Mouse (Mus musculus): ENCODE data around the gene Slc6a5.
"Not testable (repeated sequence)": the region's sequence is repeated elsewhere in the genome, so short reads cannot be mapped to it uniquely, and the experiment has no call there.

Slc6a5 gene

DNA sequence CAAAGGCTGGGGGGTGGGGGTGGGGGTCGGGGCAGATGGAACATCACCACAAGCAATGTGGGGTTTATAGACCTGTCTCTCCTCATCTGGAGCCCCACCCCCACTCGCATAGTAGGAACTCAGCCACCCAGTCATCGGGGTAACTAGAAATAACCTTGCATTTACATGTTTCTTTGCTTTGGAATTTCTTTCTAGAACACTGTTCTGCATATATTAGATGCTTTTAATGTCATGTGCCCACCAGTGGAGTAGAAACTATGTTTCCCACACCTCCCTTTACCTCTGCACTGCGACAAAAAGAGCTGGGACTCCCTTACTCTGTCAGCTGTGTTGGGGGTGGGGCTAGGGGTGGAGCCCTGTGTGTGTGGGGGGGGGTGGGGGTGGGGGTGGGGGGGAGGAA, 3.2 kb downstream of the Slc6a5 start:
- DNase-seq (ENCODE audit: low read depth, low spot score), result no peak

DNA sequence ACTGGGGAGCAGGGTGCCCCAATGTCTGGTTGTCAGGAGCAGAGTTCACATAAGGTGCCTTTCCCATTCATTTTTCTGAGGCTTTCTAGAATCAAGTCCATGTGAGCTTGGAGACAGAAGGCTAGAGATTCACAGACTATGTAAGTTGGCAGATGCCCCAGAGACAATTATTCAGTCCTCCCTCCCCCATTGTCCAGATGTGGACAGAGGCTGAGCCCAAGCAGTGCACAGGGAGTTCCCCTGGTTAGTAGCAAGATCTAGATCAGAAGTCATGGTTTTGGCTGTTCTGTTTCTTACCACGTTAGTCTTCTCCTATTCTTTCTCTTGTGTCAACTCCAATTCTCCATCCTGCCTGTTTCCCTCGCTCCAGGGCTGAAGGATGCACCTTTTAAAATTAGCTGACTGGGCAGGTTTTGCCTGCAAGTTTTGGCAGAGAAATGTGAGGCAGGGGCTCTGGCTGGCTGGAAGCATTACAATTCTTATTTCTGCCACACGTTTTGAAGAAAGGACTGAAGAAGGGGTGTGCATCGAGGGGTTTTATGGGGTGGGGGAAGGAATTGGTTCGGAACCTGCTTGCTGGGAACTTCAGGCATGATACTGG, 3.9 kb downstream of the Slc6a5 start:
- no peak for DNase-seq (ENCODE audit: low read depth, low spot score)

DNA sequence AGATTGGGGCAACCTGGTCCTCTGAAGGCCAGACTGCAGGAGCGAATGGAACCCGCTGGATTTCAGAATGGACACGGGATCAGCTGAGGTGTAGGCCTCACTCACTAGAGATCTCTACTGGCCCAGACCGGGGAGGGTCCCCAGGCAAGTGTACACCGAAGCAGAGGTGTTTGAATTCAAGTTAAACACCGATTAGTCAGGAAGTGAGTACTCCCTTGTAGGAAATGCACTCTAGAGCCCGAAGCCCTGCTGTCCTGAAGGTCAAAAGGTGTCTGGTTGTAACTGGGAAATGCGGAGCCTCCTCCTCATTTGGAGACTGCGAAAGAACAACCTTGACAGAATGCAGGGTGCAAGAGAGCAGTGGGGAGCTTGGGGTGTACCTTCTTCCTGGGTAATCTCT, 5.0 kb downstream of the Slc6a5 start:
- no peak for DNase-seq (ENCODE audit: low read depth, low spot score)

DNA sequence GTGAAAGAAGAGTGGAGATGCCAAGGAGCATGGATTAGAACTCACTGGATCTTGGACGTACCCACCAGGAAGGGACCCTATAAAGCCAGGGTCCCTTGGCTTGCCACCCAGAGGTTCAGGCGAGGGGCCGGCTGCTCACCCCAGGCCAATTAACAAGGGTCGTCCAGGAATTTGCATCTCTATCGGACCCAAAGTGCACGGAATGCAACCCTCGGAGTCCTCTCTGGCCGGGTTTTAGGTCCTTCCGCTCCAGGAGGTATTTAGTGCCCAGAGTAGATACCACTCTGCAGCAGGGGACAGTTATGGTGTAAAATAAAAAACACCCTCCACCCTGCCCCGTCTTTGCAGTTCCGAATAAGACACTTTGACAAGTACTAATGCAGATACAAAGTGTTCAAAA, 5.5 kb downstream of the Slc6a5 start:
- no peak for DNase-seq (ENCODE audit: low read depth, low spot score)

DNA sequence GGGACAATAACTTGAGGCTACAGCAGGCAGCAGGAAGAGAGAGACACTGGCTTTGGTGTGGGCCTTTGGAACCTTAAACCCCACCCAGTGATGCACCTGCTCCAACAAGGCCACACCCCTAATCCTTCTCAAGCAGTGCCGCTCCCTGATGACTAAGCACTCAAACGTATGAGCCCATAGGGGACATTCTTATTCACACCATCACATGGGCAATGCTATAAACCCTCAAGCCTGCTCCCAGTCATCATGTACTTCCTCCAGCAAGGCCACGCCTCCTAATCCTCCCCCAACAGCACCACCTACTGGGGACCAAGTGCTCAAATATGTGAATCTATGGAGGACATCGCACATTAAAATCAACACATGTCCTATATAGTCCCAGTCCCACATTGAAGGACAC, 9.5 kb downstream of the Slc6a5 start:
- DNase-seq (ENCODE audit: low read depth, low spot score), result no peak

DNA sequence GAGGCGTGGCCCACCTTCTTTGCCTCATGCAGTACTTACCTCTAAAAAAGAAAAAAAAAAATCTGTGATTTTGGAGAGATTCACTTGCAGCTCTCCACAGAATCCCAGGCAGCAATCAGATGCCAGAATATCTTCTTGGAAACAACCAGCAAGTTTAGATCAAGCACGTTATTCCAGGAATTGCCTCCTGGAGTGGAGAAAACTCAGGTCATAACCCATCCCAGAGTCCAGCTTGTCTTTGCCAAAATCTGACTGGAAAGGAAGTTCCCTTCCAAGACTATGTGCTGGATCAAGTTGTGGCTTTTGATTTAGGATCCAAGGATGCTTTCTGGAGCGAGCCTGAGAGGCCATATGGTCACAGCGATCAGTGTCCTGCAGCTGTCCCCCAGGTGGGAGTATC, 10.8 kb downstream of the Slc6a5 start:
- DNase-seq (ENCODE audit: low read depth, low spot score), result no peak

DNA sequence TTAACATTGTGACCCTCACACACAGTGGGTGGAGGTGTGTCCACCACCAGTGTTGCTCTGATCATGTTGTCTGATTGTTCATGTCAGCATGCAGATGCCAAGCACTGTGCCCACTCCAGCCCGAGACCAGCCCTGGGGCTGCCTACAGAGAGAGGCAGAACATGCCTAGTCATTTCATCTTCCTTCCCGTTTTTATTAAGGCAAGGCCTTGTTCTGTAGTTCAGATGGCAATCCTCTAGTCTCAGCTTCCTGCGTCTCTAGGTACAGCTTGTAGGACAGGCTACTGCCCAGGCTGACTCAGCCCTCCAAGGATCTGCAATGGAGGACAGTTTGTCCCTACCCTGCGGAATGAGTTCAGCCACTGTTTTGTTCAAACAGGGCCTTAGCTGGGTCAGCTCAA, 13.0 kb downstream of the Slc6a5 start:
- DNase-seq (ENCODE audit: low read depth, low spot score), result no peak

DNA sequence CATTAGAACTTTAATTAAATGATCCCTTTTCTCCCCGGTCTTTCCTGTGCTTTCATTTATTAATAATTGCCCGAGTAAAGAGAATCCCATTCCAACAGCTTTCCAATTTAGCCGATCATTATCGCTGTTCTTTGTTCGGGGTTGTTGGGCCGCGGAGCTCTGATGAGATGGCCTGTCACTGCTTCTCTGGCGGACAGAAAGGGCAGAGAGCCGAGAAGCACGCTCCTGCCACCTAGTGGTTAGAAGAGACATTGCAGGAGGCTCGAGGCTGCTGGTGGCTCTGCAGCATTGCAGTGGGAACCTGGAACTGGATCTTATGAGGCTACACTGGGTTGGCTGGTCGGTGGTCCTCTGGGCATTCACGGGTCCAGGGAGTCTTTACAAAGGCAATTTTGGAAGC, 13.4 kb downstream of the Slc6a5 start:
- DNase-seq (ENCODE audit: low read depth, low spot score), result peak; percentile 50

DNA sequence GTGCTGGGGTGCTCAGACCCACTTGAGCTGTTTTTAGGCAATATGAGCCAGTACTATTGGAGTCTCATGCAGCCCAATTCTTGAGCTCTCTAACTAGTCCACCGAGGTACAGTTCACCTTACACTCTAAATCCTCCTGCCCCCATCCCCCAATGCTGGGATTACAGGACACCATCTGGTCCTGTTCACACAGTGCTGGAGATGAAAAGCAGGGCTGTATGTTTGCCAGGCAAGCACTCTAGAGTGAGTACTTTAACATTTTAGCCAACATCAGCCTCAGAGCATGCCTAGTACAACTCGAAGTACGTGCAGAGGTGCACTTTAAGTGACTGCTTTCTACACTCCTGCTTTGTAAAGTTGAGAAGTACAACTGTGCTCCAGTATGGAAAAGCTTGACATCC, 18.6 kb downstream of the Slc6a5 start:
- no peak for DNase-seq (ENCODE audit: low read depth, low spot score)

DNA sequence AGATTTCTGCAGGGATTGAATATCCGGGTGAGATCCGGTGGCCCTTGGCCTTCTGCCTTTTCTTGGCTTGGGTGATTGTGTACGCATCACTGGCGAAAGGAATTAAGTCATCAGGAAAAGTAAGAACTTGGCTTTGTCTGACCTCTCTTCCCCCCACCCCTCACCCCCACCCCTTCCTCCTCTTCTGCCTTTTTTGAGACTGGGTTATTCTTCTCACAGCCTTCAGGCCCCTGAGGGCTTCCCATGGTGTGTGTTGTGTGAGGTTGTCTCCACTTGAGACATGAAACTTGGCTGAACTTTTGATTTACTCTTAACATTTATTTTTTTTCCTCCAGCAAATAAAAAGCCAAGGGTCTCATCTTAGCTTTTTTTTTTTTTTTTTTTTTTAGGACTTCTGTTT, 20.1 kb downstream of the Slc6a5 start:
- no peak for DNase-seq (ENCODE audit: low read depth, low spot score)

DNA sequence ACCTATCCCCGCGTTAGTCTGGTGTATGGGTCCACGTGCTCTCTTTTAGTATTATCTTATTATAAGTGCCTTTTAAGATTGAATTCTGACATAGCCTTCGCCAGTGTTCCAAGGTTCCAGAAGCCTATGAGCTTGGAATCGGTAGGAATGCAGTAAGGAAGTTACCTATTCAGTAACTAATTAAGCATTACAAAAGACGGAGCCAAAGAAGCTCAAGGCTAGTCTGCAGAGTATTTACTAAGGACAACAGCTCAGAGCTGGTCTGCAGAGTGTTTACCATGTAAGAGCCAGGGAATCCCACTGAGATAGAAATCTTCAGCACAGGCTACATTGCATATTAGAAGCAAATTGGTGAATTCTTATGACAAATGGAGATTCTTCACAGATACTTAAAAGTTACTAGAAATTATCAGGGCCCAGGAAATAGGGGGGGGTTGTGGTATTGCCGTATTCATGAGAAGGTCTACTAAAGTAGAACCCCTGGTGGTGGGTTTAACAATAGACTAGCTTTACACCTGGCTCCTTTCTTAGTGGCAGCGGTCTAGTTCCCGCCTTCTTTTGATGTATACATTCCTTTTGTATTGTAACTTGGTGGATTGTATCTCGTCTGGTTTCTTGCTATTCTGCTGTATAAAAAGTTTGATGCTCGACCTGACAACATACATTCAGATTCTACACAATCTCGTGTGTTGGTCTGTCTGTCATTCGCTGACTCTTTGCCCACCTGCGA, 23.6 kb downstream of the Slc6a5 start:
- not testable (repeated sequence) for DNase-seq (ENCODE audit: low read depth, low spot score)

DNA sequence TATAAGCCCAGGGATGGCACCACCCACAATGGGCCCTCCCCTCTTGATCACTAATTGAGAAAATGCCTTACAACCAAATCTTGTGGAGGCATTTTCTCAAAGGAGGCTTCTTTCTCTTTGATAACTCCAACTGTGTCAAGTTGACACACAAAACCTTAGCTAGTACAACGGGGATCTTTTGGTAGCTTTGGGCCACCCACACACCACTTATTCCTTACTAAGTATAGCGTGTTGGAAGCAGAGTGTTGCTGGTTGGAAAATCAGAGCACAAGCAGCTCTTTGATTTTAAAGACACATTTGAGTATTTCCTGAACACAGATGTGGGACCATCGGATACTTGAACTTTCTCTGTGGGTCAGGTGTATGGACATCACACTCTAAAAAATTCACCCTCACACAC, 26.9 kb downstream of the Slc6a5 start:
- no peak for DNase-seq (ENCODE audit: low read depth, low spot score)

DNA sequence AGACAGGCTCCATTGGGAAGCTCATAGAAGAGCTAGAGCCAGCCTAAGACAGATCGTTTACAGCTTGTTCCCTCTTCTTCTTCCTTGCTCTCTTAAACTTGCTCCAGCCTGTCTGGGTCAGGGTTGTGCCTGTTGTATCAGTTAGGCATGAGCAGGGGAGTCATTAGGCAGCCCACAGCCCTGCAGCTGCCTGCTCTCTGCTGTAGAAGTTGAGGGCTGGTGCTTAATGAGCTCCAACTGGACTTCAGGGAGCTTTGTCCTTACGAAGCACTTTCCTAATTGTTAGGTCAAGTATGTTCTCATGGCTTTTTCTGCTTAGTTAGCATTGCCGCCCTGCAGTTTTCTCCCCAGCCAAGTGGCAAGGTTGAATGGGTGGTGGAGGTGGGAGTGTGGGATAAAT, 32.1 kb downstream of the Slc6a5 start:
- no peak for DNase-seq (ENCODE audit: low read depth, low spot score)

DNA sequence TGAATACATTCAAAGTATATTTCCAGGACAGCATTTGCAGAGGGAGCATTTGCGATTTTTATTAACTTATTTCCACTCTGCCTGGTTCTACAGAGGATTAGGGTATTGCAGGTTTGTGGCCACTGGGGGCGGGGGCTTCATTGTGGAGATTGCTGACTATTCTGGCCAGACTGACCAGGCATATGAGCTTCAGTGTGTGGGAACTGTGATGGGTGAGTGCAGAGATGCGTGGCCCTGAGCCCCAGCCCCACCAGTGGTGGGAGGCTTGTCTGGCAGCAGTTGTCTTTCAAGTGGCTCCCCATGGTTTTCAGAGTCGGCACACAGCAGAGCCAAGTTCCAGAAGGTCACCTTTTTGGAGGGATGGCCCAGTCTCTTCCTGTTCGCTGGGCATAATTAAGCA, 32.5 kb downstream of the Slc6a5 start:
- DNase-seq (ENCODE audit: low read depth, low spot score), result no peak

DNA sequence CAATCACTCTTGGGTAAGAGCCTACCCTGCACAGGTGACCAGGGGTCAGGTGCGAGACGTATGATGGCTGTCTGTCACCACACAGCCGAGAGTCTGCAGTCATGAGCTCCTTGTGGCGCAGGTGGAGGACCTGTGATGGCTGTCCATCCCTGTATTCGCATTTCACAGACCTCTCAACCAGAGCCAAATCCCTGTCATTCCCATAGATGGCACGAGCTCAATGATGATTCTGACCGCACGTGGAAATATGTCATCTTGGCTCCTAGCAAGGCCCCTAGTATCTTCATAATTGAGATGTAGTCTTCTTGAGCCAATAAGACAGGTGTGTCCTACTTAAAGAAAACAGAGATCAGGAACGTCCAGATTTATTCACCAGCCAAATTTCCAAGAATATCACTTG, 36.7 kb downstream of the Slc6a5 start:
- DNase-seq (ENCODE audit: low read depth, low spot score), result no peak

DNA sequence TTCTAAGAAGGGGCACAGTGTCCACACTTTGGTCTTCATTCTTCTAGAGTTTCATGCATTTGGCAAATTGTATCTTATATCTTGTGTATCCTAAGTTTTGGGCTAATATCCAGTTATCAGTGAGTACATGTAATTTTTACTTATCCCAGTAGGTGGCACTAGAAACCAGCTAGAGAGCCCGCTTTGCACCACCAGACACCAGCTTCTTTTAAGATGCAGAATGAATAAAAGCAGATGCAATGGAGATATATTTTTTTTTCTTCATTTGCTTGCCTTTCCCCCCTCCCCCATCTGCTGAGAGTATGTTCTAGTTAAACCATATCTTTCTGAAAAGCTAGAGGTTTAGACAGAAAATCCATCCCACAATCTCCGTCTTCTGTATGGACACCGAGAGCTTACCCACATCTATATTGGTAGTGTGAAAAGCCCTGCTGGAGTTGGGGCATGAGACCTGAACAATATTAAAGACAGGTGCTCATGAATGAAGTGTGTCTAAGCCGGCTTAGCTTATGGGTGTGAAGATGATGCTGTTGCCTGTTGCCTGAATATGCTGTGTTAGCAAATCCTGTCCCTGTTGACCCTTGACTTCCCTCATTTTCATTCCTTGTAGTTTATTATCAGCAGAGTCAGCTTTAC, 43.7 kb downstream of the Slc6a5 start:
- no peak for DNase-seq (ENCODE audit: low read depth, low spot score)

DNA sequence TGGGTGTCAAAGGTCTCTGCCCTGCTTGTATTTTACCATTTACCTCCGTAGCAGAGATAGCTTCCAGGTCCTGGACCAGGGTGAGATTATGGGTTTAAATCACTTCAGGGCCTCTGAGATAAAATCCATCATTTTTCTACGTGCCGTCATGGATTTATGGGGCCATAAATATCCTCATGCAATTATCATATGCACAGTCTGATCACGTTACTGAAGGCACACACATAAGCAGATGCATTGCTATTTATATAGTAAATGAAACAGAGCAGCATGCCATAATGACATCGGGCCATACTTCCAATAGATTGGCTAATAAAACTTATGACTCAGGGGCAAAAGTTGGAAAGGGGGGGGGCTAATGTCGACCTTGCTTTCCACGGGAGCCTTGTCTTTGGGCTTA, 44.9 kb downstream of the Slc6a5 start:
- no peak for DNase-seq (ENCODE audit: low read depth, low spot score)

DNA sequence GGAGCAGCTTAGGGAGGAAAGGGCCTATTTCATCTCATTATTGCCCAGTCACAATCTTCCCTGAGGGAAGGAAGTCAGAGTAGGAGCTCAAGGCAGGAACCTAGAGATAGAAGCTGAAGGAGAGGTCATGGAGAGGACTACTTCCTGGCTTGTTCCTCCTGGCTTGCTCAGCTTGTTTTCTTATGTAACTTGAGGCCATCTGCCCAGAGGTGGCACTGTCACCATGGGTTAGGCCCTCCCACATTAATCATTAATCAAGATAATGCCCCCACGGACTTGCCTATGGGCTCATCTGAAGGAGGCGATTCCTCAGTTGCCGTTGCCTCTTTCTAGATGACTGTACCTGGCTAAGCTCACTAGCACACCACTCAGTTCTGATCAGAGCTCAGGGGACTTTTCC, 47.2 kb downstream of the Slc6a5 start:
- DNase-seq (ENCODE audit: low read depth, low spot score), result no peak

DNA sequence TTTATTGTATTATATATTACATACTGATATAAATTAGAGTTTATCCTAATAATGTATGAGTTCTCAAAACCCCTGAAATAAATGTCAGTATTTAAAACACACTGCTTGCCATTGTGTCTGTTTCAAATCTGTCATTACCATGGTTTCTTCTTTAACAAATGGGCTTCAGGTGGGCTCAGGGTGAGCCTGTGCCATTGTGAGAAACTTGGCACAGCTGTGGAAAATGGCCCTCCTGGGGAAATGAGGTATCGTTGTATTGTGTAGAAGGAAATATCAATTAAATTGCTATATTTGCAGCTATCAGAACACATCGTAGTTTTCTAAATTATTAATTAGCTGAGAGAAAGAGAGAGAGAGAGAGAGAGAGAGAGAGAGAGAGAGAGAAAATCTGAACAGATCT, 53.8 kb downstream of the Slc6a5 start:
- no peak for DNase-seq (ENCODE audit: low read depth, low spot score)

DNA sequence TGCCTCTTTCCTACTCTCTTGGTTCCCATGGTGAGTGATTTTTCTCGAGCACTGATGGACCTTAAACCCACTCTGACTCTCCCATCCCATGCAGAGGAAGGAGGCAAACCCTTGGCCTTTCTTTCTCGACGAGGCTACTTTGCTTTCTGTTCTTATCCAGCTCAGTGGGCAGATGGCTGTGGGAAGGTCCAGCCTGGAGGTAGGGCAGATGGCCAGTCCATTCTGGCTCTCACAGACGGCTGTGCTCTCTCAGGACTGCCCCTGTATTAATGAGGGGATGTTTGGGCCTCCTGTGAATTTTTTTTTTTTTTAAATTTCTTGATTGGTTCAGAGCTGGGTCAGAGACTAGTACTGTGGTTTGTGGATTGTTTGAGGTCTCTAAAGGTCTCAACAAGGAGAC, 59.6 kb downstream of the Slc6a5 start:
- no peak for DNase-seq (ENCODE audit: low read depth, low spot score)

DNA sequence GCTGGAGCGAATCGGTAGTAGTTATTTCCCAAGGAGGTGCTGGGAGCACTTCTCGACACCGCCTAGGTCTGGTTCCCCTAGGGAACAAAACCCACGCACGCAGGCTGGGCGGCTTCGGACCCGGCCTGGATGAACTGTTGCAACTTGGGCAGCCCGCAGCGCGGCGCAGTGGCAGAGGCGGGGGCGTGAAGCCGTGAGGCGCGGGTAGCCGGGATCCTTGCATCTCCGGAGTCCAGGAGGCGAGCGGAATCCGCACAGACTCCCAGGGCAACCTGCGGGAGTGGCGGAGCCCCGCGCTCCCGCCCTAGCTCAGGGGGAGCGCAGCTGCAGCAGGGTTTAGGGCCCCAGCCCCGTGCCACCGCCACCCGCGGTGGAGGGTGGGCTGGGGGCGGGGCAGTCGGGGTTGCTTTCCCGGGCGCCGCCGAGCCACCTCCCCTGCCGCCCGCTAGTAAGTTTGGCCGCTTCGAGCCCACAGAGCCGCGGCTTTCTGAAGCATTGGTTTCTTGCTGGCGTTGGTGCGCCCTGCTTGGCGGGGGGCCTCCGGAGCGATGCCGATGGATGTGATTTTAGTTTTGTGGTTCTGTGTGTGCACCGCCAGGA, 65.0 kb downstream of the Slc6a5 start, which contains the start of gene Nell1:
Gene Nell1 (plus strand): TSS at position 24 of the 600 bp plus-strand sequence.
- DNase-seq (ENCODE audit: low read depth, low spot score), result peak; percentile 40

DNA sequence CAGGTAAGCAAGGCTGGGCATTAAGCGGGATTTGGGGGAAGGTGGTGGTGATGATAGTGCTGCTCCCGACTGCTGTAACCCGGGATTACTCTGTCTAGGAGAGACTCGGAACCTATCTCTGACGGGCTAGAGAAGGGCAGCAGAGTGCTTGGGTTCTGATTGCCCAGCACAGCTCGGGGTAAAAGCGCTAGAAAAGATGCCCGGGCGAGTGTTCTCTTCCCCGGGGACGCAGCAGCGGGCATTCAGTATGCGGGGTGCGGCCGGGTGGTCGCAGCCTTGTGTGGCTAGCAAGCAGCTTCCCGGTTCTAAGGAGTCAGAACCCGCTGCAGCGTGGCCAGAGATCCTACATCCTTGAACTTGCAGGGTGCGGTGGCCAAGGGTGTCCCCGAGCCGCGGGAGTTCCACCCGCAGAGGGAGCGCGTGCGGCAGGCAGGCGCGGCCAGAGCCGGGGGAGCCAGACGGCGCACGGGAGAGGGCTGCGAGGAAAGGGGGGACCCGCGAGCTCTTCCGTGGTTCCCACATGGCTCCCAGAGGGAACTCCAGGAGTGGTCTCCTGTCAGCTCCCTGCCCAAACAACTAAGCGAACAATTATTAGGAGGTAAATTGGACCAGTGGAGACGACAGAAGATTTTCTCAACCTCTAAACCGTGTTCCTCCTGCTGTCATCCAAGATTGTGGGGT, 65.6 kb downstream of the Slc6a5 start:
- DNase-seq (ENCODE audit: low read depth, low spot score), result no peak

Measured in WW6 (cell line).